Mouse (Mus musculus): ENCODE results near the gene Dlg1. TPM values are rescaled to one million over a fixed set of nuclear protein-coding genes. Genes with fewer than 3 reads are reported as not detected.

Dlg1 gene
- total and polyA plus RNA-seq, 2 experiments from 2014 or later = 7.5 to 17.9 TPM

DNA sequence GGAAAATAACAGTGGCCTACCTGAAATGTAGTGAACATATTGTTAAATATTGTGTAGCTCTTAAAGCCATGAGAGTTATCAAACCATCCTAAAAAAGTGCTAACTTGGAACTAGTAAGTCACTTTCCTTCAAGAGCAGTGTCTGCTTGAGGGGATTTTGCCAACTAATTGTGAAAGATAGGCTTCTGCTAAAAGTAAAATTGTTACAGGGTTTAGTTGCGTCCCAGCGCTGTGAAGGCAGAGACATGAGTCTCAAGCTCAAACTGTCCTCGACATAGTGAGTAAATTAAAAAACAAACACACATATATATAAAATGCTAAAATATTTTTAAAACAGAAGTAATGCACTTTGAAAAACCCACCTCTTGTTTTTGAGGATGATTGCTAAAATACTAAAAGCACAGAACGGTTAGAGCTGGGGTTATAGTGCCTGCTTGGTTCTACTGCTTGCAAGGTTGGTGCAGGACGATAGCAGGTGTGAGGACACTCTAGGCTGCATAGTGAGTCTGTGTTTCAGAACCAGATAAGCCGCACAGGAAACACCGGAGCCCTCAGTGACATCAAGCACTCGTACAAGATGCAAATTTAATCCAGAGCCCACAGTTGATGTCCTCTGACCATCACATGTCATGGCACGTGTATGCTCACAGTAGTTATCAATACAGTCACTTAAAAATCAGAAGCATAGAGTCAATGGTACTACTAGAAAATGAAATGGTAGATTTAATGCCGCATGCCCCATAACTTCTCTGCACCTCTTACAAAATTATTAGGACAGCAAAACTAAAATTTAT, 169.6 kb downstream of the Dlg1 start:
- Histone ChIP-seq H3K9me3 (replicated peaks; ENCODE audit: control insufficient read depth, low read length) (no peaks in the 10 kb centered on the region), H3K4me3 (ENCODE audit: low read depth, low read length) (no peak overlapping the region), H3K27ac (ENCODE audit: low read depth) (peak overlapping the region; percentile 72; the same call in 1 of the 2 replicates), H3K4me1 (ENCODE audit: control insufficient read depth, insufficient read depth) (peaks cover 5% of the 10 kb centered on the region; the same call in 1 of the 2 replicates), H3K36me3 (replicated peaks; ENCODE audit: control insufficient read depth, insufficient read depth, low read length) (peaks cover 26% of the 10 kb centered on the region), H3K9ac (replicated peaks; ENCODE audit: low read depth, low read length) (no peak overlapping the region), H3K4me2 (ENCODE audit: low read depth, low read length) (no peak overlapping the region), H3K27me3 (ENCODE audit: control insufficient read depth, insufficient read depth, low read length) (no peaks in the 10 kb centered on the region)
- WGBS = 74% methylated on average over 10 of the region's 10 CpGs
- ATAC-seq (ENCODE audit: insufficient read depth, low read depth) (no peak), DNase-seq (ENCODE audit: low spot score) (no peak)
- TF ChIP-seq CTCF (IDR thresholded peaks at IDR 0.05; ENCODE audit: low read depth) (no peak), EP300 (IDR thresholded peaks at IDR 0.05; ENCODE audit: low read depth) (no peak)

DNA sequence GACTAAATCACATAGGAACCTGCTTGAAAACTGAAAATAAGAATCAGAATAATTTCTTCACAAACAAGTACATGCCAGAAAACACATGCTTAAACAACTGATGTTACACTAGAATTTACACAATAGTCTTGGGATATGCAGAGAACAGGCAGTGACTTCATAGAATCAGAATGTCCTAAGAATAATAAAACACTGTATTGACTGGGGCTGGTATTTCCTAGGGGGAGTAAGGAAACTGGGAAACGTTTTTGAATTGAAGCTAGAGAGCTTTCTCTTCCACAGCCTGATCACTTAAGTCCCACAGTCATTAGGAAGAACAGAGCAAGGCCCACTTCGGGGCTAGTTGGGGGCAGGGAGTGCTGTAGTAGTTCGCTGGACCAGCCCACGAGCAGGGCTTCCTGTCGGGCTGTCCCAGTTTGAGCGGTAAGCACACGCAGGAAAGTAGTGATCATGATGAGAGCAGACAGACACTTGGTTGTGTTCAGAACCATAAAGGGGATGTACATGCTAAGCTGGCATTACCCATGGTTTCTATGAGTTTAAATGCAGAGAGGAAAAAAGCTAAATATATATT, 170.9 kb downstream of the Dlg1 start:
- no peak for TF ChIP-seq EP300 (IDR thresholded peaks at IDR 0.05; ENCODE audit: low read depth)
- TF ChIP-seq CTCF (IDR thresholded peaks at IDR 0.05; ENCODE audit: low read depth) = no peak
- Histone ChIP-seq H3K27me3 (ENCODE audit: control insufficient read depth, insufficient read depth, low read length) (no peaks in the 10 kb centered on the region), H3K4me3 (ENCODE audit: low read depth, low read length) (no peak overlapping the region), H3K4me1 (ENCODE audit: control insufficient read depth, insufficient read depth) (peaks cover 5% of the 10 kb centered on the region; the same call in 1 of the 2 replicates), H3K36me3 (replicated peaks; ENCODE audit: control insufficient read depth, insufficient read depth, low read length) (peaks cover 37% of the 10 kb centered on the region), H3K9ac (replicated peaks; ENCODE audit: low read depth, low read length) (no peak overlapping the region), H3K27ac (ENCODE audit: low read depth) (peak overlapping the region; percentile 72), H3K9me3 (replicated peaks; ENCODE audit: control insufficient read depth, low read length) (no peaks in the 10 kb centered on the region), H3K4me2 (ENCODE audit: low read depth, low read length) (no peak overlapping the region)
- ATAC-seq (ENCODE audit: insufficient read depth, low read depth) (peak; percentile 71), DNase-seq (ENCODE audit: low spot score) (peak; percentile 70)
- 52% methylated on average over 7 of the region's 7 CpGs for WGBS

DNA sequence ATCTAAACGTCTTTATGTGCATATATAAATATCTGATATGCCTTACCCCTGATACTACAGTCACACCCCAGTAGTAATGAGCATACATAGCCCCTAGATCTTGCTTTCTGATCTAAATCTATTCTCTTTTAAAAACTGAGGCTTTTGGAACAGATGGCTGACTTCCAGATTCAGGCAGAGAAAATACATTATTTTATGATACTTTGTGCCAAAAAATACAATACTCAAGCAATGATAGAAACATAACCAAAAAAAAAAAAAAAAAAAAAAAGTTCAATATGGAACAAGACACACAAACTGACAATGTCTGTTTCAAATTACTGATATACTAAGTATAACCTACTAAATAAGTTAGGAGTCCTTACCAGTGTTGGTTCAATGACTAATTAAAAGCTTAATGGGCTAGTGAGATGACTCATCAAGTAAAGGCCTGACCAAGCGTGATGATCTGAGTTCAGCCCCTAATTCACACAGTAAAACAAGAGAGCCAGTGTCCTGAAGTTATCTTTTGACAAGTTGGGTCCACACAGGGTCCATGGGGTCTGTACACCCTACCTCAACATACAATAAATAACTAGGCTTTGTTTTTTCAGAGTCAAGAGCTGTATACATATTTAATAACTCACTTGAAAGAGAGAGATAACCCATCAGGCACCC, 171.5 kb downstream of the Dlg1 start:
- no peak for DNase-seq (ENCODE audit: low spot score)
- H3K27ac ChIP-seq (ENCODE audit: low read depth) = peak overlapping the region; percentile 72
- no peak overlapping the region for H3K9ac ChIP-seq (replicated peaks; ENCODE audit: low read depth, low read length)
- no peaks in the 10 kb centered on the region for H3K9me3 ChIP-seq (replicated peaks; ENCODE audit: control insufficient read depth, low read length)
- peaks cover 5% of the 10 kb centered on the region; the same call in 1 of the 2 replicates for H3K4me1 ChIP-seq (ENCODE audit: control insufficient read depth, insufficient read depth)
- 66% methylated on average over 2 of the region's 2 CpGs for WGBS
- no peak overlapping the region for H3K4me3 ChIP-seq (ENCODE audit: low read depth, low read length)
- no peak for ATAC-seq (ENCODE audit: insufficient read depth, low read depth)
- H3K4me2 ChIP-seq (ENCODE audit: low read depth, low read length) = no peak overlapping the region
- H3K27me3 ChIP-seq (ENCODE audit: control insufficient read depth, insufficient read depth, low read length) = no peaks in the 10 kb centered on the region
- no peak for TF ChIP-seq CTCF (IDR thresholded peaks at IDR 0.05; ENCODE audit: low read depth)
- TF ChIP-seq EP300 (IDR thresholded peaks at IDR 0.05; ENCODE audit: low read depth) = no peak
- H3K36me3 ChIP-seq (replicated peaks; ENCODE audit: control insufficient read depth, insufficient read depth, low read length) = peaks cover 36% of the 10 kb centered on the region

DNA sequence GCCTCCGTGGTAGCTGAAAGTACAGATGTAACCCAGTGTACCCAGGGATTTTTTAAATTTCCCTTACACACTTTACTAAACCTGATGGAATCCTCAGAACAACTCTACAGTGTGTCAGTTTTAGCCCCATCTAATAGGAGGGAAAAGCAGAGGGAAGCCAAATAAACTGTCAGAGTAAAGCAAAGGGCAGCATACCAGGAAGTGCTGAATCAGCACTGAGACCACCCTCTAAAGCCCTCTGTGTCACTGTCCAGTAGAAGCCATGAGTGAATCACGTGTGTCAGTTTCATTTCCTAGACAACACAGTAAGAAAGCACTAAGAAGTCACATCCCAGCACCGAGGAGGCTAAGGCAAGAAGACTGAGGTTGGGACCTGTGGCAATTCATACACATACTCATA, 174.1 kb downstream of the Dlg1 start:
- WGBS = 83% methylated on average over 3 of the region's 3 CpGs
- ATAC-seq (ENCODE audit: insufficient read depth, low read depth) = no peak
- Histone ChIP-seq H3K27me3 (ENCODE audit: control insufficient read depth, insufficient read depth, low read length) (no peaks in the 10 kb centered on the region), H3K4me1 (ENCODE audit: control insufficient read depth, insufficient read depth) (peaks cover 5% of the 10 kb centered on the region; the same call in 1 of the 2 replicates), H3K9ac (replicated peaks; ENCODE audit: low read depth, low read length) (no peak overlapping the region), H3K4me2 (ENCODE audit: low read depth, low read length) (no peak overlapping the region), H3K4me3 (ENCODE audit: low read depth, low read length) (no peak overlapping the region), H3K9me3 (replicated peaks; ENCODE audit: control insufficient read depth, low read length) (no peaks in the 10 kb centered on the region), H3K27ac (ENCODE audit: low read depth) (no peak overlapping the region), H3K36me3 (replicated peaks; ENCODE audit: control insufficient read depth, insufficient read depth, low read length) (peaks cover 28% of the 10 kb centered on the region)
- TF ChIP-seq EP300 (IDR thresholded peaks at IDR 0.05; ENCODE audit: low read depth) (no peak), CTCF (IDR thresholded peaks at IDR 0.05; ENCODE audit: low read depth) (no peak)
- no peak for DNase-seq (ENCODE audit: low spot score)

DNA sequence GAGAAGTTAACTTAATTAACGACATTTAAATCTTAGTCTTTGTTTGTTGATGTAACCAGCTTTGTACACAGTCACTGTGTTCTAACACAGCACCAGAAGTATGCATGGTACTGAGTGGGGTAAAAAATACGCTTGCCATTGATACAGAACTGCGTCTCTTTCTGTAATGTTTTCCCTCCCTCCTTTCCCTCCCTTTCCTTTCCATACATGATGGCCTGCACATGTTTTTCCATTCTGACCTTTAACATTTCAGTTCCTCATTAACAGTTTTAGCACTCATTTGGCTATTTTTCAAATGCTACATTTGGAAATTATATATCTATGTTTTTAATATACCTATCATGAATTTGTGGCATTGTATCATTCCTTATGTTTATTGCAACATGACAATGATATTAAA, 181.0 kb downstream of the Dlg1 start:
- ATAC-seq (ENCODE audit: insufficient read depth, low read depth) = no peak
- Histone ChIP-seq H3K9ac (replicated peaks; ENCODE audit: low read depth, low read length) (no peak overlapping the region), H3K4me2 (ENCODE audit: low read depth, low read length) (no peak overlapping the region), H3K4me3 (ENCODE audit: low read depth, low read length) (no peak overlapping the region), H3K36me3 (replicated peaks; ENCODE audit: control insufficient read depth, insufficient read depth, low read length) (peaks cover 17% of the 10 kb centered on the region), H3K27ac (ENCODE audit: low read depth) (no peak overlapping the region), H3K4me1 (ENCODE audit: control insufficient read depth, insufficient read depth) (no peaks in the 10 kb centered on the region), H3K27me3 (ENCODE audit: control insufficient read depth, insufficient read depth, low read length) (no peaks in the 10 kb centered on the region), H3K9me3 (replicated peaks; ENCODE audit: control insufficient read depth, low read length) (no peaks in the 10 kb centered on the region)
- no peak for DNase-seq (ENCODE audit: low spot score)
- no peak for TF ChIP-seq EP300 (IDR thresholded peaks at IDR 0.05; ENCODE audit: low read depth)
- no peak for TF ChIP-seq CTCF (IDR thresholded peaks at IDR 0.05; ENCODE audit: low read depth)
- WGBS = 87% methylated on average over 3 of the region's 3 CpGs

Data from heart, postnatal 0 days (tissue).